Mouse (Mus musculus): ENCODE measurements around the gene Tmem95. TPM values are rescaled to one million over a fixed set of nuclear protein-coding genes. Genes with fewer than 3 reads are reported as not detected.
A peak's percentile ranks its signal among the peaks of the same experiment; 100 is the strongest.

Gene Tmem95
- polyA plus RNA-seq, 1 experiment from 2014 or later, result not detected

DNA sequence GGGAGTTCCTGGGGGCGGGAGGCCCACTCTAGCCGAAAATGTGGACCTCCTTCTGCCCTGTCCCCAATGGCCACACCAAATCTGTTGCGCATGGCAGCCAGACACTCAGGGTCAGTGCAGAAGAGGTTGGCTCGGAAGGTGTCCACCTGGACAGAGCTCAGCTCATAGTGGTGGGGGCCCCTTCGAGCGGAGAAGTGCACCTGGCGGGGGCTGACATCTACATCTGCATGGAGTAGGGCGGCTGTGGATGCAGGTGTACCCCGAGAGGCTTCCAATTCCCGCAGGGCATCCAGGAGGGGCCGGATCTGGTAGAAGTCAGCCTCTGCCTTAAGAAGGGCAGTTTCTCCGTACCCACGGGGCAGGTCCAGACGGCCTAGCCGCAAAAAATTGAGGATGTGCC is 1.9 kb upstream of the Tmem95 start:
- ATAC-seq (ENCODE audit: low read depth), result no peak
- H3K4me1 ChIP-seq (ENCODE audit: control insufficient read depth, insufficient read depth, low read length), result peaks cover 39% of the 10 kb centered on the region
- no peak for DNase-seq (ENCODE audit: low spot score)

DNA sequence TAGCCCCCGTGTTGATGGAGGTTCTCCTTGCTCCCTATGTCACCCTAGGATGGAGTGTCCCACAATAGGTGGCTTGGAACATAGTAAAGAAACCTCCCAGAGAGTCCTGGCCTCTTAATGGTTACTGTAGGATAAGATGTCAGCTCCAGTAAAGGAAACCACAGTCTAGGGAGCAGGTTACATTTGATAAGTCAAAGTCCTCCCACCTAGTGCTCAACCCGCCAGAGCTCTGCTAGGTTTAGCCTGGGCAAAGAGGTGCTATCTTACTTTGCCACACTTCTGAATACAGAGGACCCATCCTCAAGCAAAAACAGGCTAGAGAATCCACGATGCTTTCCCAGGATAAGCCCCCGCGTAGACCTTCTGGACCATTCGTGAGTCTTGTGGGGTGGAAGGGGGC is 1.1 kb upstream of the Tmem95 start:
- no peak for DNase-seq (ENCODE audit: low spot score)
- 0 out of 2 replicates have a peak overlapping the region, but pooled peaks have one; percentile 13 for H3K27ac ChIP-seq (replicated peaks; ENCODE audit: low read depth, low read length)
- H3K4me3 ChIP-seq (ENCODE audit: low read depth, low read length), result no peak overlapping the region
- WGBS, result 89% methylated on average over 6 of the region's 6 CpGs
- H3K4me1 ChIP-seq (ENCODE audit: control insufficient read depth, insufficient read depth, low read length), result peaks cover 39% of the 10 kb centered on the region
- H3K36me3 ChIP-seq (ENCODE audit: control insufficient read depth, insufficient read depth, low read length), result no peaks in the 10 kb centered on the region
- no peaks in the 10 kb centered on the region for H3K27me3 ChIP-seq (replicated peaks; ENCODE audit: control insufficient read depth, insufficient read depth, low read length)
- no peak for ATAC-seq (ENCODE audit: low read depth)
- no peaks in the 10 kb centered on the region for H3K9me3 ChIP-seq (ENCODE audit: control insufficient read depth, low read length)
- no peak overlapping the region; the same call in none of the 2 replicates for H3K9ac ChIP-seq (ENCODE audit: low read depth, low read length)
- peak overlapping the region; percentile 92; the same call in 1 of the 2 replicates for H3K4me2 ChIP-seq (ENCODE audit: low read depth, low read length)

More for the DNA sequence above, 1.9 kb upstream of the Tmem95 start:
- 40% methylated on average over 11 of the region's 15 CpGs for WGBS
- no peaks in the 10 kb centered on the region for H3K36me3 ChIP-seq (ENCODE audit: control insufficient read depth, insufficient read depth, low read length)
- no peaks in the 10 kb centered on the region for H3K27me3 ChIP-seq (replicated peaks; ENCODE audit: control insufficient read depth, insufficient read depth, low read length)
- peak overlapping the region; percentile 53; the same call in 1 of the 2 replicates for H3K27ac ChIP-seq (replicated peaks; ENCODE audit: low read depth, low read length)
- H3K9me3 ChIP-seq (ENCODE audit: control insufficient read depth, low read length), result no peaks in the 10 kb centered on the region
- peak overlapping the region; percentile 56 for H3K4me3 ChIP-seq (ENCODE audit: low read depth, low read length)
- peak overlapping the region; percentile 72 for H3K9ac ChIP-seq (ENCODE audit: low read depth, low read length)
- H3K4me2 ChIP-seq (ENCODE audit: low read depth, low read length), result peak overlapping the region; percentile 92

DNA sequence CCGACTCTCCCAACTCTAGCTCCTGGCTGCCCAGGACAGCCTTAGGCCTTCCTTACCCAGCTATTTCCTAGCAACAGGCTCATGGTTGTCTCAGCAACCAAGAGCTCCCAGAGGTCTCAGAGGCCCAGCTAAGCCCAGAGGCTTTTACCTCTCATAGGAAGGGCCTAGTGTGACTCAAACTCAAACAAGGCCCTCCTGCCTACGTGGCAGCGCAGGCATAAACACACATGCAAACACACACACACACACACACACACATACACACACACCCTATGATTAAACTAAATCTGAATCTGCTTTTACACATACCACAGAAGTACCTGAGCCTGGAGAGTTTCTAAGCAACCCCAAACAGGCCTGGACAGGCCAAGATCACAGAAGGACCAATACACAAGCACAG is 581 bp upstream of the Tmem95 start:
- Histone ChIP-seq H3K4me3 (ENCODE audit: low read depth, low read length) (no peak overlapping the region), H3K27me3 (replicated peaks; ENCODE audit: control insufficient read depth, insufficient read depth, low read length) (no peaks in the 10 kb centered on the region), H3K9ac (ENCODE audit: low read depth, low read length) (no peak overlapping the region), H3K27ac (replicated peaks; ENCODE audit: low read depth, low read length) (no peak overlapping the region; the same call in 1 of the 2 replicates), H3K9me3 (ENCODE audit: control insufficient read depth, low read length) (no peaks in the 10 kb centered on the region), H3K4me2 (ENCODE audit: low read depth, low read length) (0 out of 2 replicates have a peak overlapping the region, but pooled peaks have one; percentile 92), H3K36me3 (ENCODE audit: control insufficient read depth, insufficient read depth, low read length) (no peaks in the 10 kb centered on the region), H3K4me1 (ENCODE audit: control insufficient read depth, insufficient read depth, low read length) (peaks cover 39% of the 10 kb centered on the region)
- WGBS, result 76% methylated on average over 3 of the region's 3 CpGs
- ATAC-seq (ENCODE audit: low read depth) (no peak), DNase-seq (ENCODE audit: low spot score) (no peak)

DNA sequence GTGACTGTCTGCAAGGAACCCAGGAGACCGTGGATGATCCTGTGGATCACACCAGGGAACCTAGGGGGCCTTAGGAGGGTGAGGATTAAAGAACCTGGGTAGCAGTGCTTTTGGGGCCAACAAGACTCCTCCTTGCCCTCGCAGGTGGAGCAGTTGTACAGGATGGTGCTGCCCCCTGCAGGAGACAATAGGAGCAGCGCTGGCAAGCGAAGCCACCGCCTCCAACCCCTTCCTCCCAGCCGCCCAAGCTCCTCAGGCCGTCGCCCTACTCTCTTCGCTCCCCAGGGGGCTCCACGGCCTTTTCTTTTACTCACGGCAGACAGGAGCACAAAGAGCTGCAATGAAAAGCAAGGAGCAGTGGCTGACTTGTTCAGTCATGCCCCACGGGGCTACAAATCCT is 951 bp downstream of the Tmem95 start:
- 1% methylated on average over 8 of the region's 12 CpGs for WGBS
- Histone ChIP-seq H3K36me3 (ENCODE audit: control insufficient read depth, insufficient read depth, low read length) (no peaks in the 10 kb centered on the region), H3K27ac (replicated peaks; ENCODE audit: low read depth, low read length) (peak overlapping the region; percentile 81), H3K4me3 (ENCODE audit: low read depth, low read length) (peak overlapping the region; percentile 22; the same call in 1 of the 2 replicates), H3K9ac (ENCODE audit: low read depth, low read length) (peak overlapping the region; percentile 14; the same call in 1 of the 2 replicates), H3K27me3 (replicated peaks; ENCODE audit: control insufficient read depth, insufficient read depth, low read length) (no peaks in the 10 kb centered on the region), H3K4me1 (ENCODE audit: control insufficient read depth, insufficient read depth, low read length) (peaks cover 38% of the 10 kb centered on the region), H3K4me2 (ENCODE audit: low read depth, low read length) (peak overlapping the region; percentile 48), H3K9me3 (ENCODE audit: control insufficient read depth, low read length) (no peaks in the 10 kb centered on the region)
- DNase-seq (ENCODE audit: low spot score), result peak; percentile 91
- ATAC-seq (ENCODE audit: low read depth), result peak; percentile 42

DNA sequence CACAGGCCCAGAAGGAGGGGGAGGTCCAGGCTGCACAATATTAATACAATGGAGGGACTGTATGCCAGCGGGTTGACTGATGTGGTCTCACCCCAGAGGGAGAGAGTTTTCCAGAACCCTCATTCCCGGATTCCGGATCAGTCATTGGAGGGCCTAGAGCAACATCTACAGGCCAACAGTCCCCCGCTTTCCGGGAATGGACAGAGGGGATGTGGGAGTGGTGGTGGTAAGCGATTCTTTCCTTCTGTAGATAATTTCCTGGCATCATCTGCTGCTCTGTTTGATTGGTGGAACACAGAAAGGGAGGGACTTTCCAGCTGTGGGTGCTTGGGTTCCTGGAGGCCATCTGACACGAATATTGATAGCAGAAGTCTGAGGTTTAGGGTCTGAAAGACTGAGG is 1.6 kb downstream of the Tmem95 start:
- no peak overlapping the region for H3K4me3 ChIP-seq (ENCODE audit: low read depth, low read length)
- H3K4me1 ChIP-seq (ENCODE audit: control insufficient read depth, insufficient read depth, low read length), result peaks cover 31% of the 10 kb centered on the region
- 0 out of 2 replicates have a peak, but pooled peaks have one; percentile 12 for ATAC-seq (ENCODE audit: low read depth)

DNA sequence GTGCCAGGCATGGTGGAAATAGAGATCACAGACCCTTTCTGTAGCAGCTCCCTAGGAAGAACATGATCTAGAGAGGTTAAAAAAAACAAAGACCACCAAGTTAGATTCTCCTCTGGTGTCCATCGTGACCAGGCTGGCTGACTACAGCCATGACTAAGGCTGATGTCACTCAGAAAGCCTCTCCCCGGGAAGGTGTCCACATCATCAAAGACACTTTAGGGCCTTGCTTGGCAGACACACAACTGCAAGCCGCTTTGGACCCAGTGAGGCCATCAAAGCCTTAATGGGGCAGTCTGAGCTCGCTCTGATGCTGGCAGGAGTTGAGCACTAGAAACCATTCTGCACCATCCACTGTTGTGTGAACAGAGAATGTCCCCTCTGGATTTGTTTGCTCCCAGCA is 5.4 kb downstream of the Tmem95 start:
- no peak overlapping the region for H3K27ac ChIP-seq (replicated peaks; ENCODE audit: low read depth, low read length)
- ATAC-seq (ENCODE audit: low read depth), result no peak
- H3K4me2 ChIP-seq (ENCODE audit: low read depth, low read length), result no peak overlapping the region
- 79% methylated on average over 4 of the region's 4 CpGs for WGBS
- H3K4me1 ChIP-seq (ENCODE audit: control insufficient read depth, insufficient read depth, low read length), result peaks cover 13% of the 10 kb centered on the region
- H3K4me3 ChIP-seq (ENCODE audit: low read depth, low read length), result no peak overlapping the region
- H3K9ac ChIP-seq (ENCODE audit: low read depth, low read length), result no peak overlapping the region
- no peaks in the 10 kb centered on the region for H3K9me3 ChIP-seq (ENCODE audit: control insufficient read depth, low read length)
- no peaks in the 10 kb centered on the region for H3K36me3 ChIP-seq (ENCODE audit: control insufficient read depth, insufficient read depth, low read length)
- no peak for DNase-seq (ENCODE audit: low spot score)
- no peaks in the 10 kb centered on the region for H3K27me3 ChIP-seq (replicated peaks; ENCODE audit: control insufficient read depth, insufficient read depth, low read length)

More for the DNA sequence above, 1.6 kb downstream of the Tmem95 start:
- DNase-seq (ENCODE audit: low spot score), result peak; percentile 85
- no peaks in the 10 kb centered on the region for H3K9me3 ChIP-seq (ENCODE audit: control insufficient read depth, low read length)
- H3K27ac ChIP-seq (replicated peaks; ENCODE audit: low read depth, low read length), result peak overlapping the region; percentile 81
- WGBS, result 40% methylated on average over 7 of the region's 7 CpGs
- H3K4me2 ChIP-seq (ENCODE audit: low read depth, low read length), result peak overlapping the region; percentile 48; the same call in 1 of the 2 replicates
- no peaks in the 10 kb centered on the region for H3K36me3 ChIP-seq (ENCODE audit: control insufficient read depth, insufficient read depth, low read length)
- no peak overlapping the region for H3K9ac ChIP-seq (ENCODE audit: low read depth, low read length)
- no peaks in the 10 kb centered on the region for H3K27me3 ChIP-seq (replicated peaks; ENCODE audit: control insufficient read depth, insufficient read depth, low read length)

DNA sequence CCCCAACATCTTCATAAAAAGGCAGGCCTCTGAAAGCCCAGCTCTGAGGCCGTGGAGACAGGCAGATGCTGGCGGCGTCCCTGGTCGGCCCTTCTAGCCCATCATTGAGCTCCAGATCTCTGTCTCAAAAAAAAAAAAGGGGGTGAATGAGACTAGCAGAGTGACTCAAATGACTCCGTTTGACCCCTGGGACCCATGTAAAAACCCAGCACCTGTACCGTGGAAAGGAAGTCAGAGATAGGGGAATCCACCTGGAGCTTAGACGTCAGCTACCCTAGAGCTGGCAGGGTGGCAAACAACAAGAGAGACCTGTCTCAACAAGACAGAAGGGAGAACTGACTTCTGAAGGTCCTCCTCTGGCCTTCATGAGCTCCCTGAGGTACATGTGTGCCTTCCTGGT is 6.0 kb downstream of the Tmem95 start:
- DNase-seq (ENCODE audit: low spot score), result no peak
- H3K27me3 ChIP-seq (replicated peaks; ENCODE audit: control insufficient read depth, insufficient read depth, low read length), result no peaks in the 10 kb centered on the region
- WGBS, result 87% methylated on average over 7 of the region's 7 CpGs

DNA sequence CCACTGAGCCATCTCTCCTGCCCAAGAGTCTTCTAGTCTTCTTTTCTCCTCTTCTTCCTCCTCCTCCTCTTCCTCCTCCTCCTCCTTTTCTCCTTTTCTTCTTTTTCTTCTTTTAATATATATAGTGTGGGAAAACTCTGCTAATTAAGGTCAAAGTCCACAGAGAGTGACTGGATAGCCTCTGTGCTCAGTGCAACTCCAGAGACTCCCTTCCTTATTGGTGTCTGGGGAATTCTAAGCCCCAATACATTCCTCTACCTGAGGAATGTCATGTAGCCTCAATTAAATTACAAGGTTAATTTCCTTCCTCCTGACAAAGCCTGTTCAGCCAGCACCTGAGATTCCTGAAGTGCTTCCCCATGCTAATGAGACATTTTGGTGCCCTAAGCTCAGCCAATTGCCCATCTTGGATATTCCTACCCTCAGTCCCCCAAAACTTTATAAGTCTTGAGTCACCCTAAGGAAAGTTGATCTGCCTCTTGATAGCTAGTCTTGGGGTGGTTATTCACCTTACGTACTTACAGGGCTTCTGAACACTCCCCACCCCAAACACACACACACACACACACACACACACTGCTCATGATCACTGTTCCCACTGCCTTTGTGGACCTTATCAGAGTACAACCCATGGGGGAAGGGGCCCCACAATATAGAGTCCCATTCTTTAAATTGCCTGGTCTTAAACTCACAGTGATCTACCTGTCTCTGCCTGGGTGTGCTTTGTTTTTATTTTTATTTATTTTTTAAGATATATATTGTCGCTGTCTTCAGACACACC is 7.3 kb downstream of the Tmem95 start:
- WGBS, result 89% methylated on average over 2 of the region's 2 CpGs
- Histone ChIP-seq H3K36me3 (ENCODE audit: control insufficient read depth, insufficient read depth, low read length) (no peaks in the 10 kb centered on the region), H3K9me3 (ENCODE audit: control insufficient read depth, low read length) (no peaks in the 10 kb centered on the region), H3K27me3 (replicated peaks; ENCODE audit: control insufficient read depth, insufficient read depth, low read length) (no peaks in the 10 kb centered on the region), H3K27ac (replicated peaks; ENCODE audit: low read depth, low read length) (no peak overlapping the region), H3K4me3 (ENCODE audit: low read depth, low read length) (no peak overlapping the region), H3K4me2 (ENCODE audit: low read depth, low read length) (no peak overlapping the region), H3K9ac (ENCODE audit: low read depth, low read length) (no peak overlapping the region), H3K4me1 (ENCODE audit: control insufficient read depth, insufficient read depth, low read length) (no peaks in the 10 kb centered on the region)
- no peak for DNase-seq (ENCODE audit: low spot score)
- no peak for ATAC-seq (ENCODE audit: low read depth)

More for the DNA sequence above, 6.0 kb downstream of the Tmem95 start:
- Histone ChIP-seq H3K9ac (ENCODE audit: low read depth, low read length) (no peak overlapping the region), H3K36me3 (ENCODE audit: control insufficient read depth, insufficient read depth, low read length) (no peaks in the 10 kb centered on the region), H3K27ac (replicated peaks; ENCODE audit: low read depth, low read length) (no peak overlapping the region), H3K4me1 (ENCODE audit: control insufficient read depth, insufficient read depth, low read length) (peaks cover 8% of the 10 kb centered on the region; the same call in 1 of the 2 replicates), H3K4me2 (ENCODE audit: low read depth, low read length) (no peak overlapping the region), H3K9me3 (ENCODE audit: control insufficient read depth, low read length) (no peaks in the 10 kb centered on the region), H3K4me3 (ENCODE audit: low read depth, low read length) (no peak overlapping the region)
- no peak for ATAC-seq (ENCODE audit: low read depth)

All from embryonic facial prominence, embryonic 14.5 days (tissue).